Mouse (Mus musculus) hindbrain, embryonic 14.5 days (tissue): ENCODE measurements at regions not wholly inside any gene's neighbourhood (a gene's known extent, or its start where the extent isn't known, plus 50 kb on each side); places are given as distances from the start of the nearest gene placed in this dataset.
"Not testable (repeated sequence)": the region's sequence is repeated elsewhere in the genome, so short reads cannot be mapped to it uniquely, and the experiment has no call there.

Source experiments
- ATAC-seq: fragments of 200-750 bp; cut with Nextera tagmentation; 2 replicates; pipeline ENCODE4 v1.8.0; 2017; ENCODE audit warnings: moderate number of reproducible peaks, mild to moderate bottlenecking, moderate TSS enrichment, moderate library complexity; ENCODE audit not compliant: low FRiP score
- DNase-seq: peaks from one replicate; pipeline ENCODE4 v3.0.0-alpha.2; 2015; ENCODE audit warnings: low spot score
- H3K27ac ChIP-seq: fragments of 300-500 bp; sonication (generic); 2 replicates; pipeline ENCODE4 v1.5.1; 2014; ENCODE audit warnings: mild to moderate bottlenecking, moderate library complexity
- H3K27me3 ChIP-seq: fragments of 300-500 bp; sonication (generic); 2 replicates; pipeline ENCODE4 v1.6.1; 2014; ENCODE audit warnings: mild to moderate bottlenecking, low read length, mixed read lengths; ENCODE audit not compliant: control insufficient read depth, insufficient read depth
- H3K36me3 ChIP-seq: fragments of 300-500 bp; sonication (generic); replicated peaks from 2 replicates; pipeline ENCODE4 v1.6.1; 2014; ENCODE audit not compliant: control insufficient read depth, insufficient read depth
- H3K4me1 ChIP-seq: fragments of 300-500 bp; sonication (generic); replicated peaks from 2 replicates; pipeline ENCODE4 v1.6.1; 2014; ENCODE audit warnings: antibody characterized with exemption, low read length, mixed read lengths; ENCODE audit not compliant: control insufficient read depth, insufficient read depth
- H3K4me2 ChIP-seq: fragments of 300-500 bp; sonication (generic); replicated peaks from 2 replicates; pipeline ENCODE4 v1.6.1; 2014; ENCODE audit warnings: mild to moderate bottlenecking, moderate library complexity
- H3K4me3 ChIP-seq: fragments of 300-500 bp; sonication (generic); replicated peaks from 2 replicates; pipeline ENCODE4 v1.5.1; 2014; ENCODE audit warnings: mild to moderate bottlenecking, low read length
- H3K9ac ChIP-seq: fragments of 300-500 bp; sonication (generic); 2 replicates; pipeline ENCODE4 v1.6.1; 2014
- H3K9me3 ChIP-seq: fragments of 300-500 bp; sonication (generic); 2 replicates; pipeline ENCODE4 v1.6.1; 2016; ENCODE audit warnings: low read length; ENCODE audit not compliant: control insufficient read depth
- WGBS: fragments of 180-500 bp; shearing (Covaris S2); extraction: QIAGEN DNeasy Blood & Tissue Kit; methylation state at CpG from one replicate; pipeline ENCODE4 v1.1.7; 2014; 5-methylcytosine and 5-hydroxymethylcytosine counted together

DNA sequence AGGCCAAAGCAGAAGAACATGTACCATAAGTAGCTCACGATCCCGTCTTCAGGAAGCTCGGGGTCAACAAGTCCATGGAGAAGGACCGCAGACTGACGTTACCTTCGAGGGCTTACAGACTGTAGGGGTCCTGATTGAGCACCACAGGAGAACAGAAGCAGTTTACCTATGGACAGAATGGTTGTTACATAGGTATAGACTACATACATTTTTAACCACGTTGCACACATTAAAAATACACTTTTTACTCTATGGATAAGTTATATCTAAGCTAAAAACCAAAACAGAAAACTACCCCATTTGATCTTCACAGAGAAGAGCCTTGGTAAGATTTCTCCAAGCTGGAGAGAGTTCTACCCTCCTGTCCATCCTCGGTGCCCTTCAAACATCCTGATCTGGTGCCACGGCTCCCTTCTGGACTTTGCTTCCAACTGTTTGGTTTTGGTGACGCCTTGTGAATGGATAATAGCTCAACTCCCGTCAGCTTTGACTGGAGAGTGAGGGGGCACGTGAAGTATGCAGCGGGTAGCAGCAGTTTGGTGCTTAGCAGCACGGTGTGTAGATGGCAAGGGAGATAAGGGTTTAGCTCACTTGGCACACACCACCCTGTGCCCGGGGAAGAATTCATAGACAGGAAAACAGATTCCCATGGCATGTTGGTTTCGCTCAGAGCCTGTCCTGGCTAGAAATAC is 117.9 kb upstream of the Cpsf6 start:
- ATAC-seq (no peak), DNase-seq (no peak)
- Histone ChIP-seq H3K4me3 (no peak overlapping the region), H3K4me1 (no peaks in the 10 kb centered on the region), H3K36me3 (no peaks in the 10 kb centered on the region), H3K4me2 (no peak overlapping the region), H3K9ac (no peak overlapping the region), H3K27ac (no peak overlapping the region), H3K27me3 (no peaks in the 10 kb centered on the region), H3K9me3 (no peaks in the 10 kb centered on the region)
- 84% methylated on average over 16 of the region's 16 CpGs for WGBS

- H3K9me3 ChIP-seq, H3K4me2 ChIP-seq, H3K9ac ChIP-seq, H3K4me3 ChIP-seq, H3K4me1 ChIP-seq, ATAC-seq, H3K27me3 ChIP-seq, H3K36me3 ChIP-seq, DNase-seq, H3K27ac ChIP-seq: not testable (repeated sequence)
- WGBS, result 83% methylated on average over 1 of the region's 1 CpGs
Observed at GRCm38 (mm10) chr10:117497082-117497481, 117.3 kb upstream of the Cpsf6 start.

- ATAC-seq (0 out of 2 replicates have a peak, but pooled peaks have one; percentile 43), DNase-seq (no peak)
- Histone ChIP-seq H3K4me3 (no peak overlapping the region), H3K27me3 (no peaks in the 10 kb centered on the region), H3K27ac (no peak overlapping the region), H3K36me3 (no peaks in the 10 kb centered on the region), H3K4me2 (no peak overlapping the region), H3K9me3 (no peaks in the 10 kb centered on the region), H3K9ac (no peak overlapping the region), H3K4me1 (no peaks in the 10 kb centered on the region)
- WGBS, result 60% methylated on average over 21 of the region's 21 CpGs
Observed at GRCm38 (mm10) chr10:117496064-117497011, 116.5 kb upstream of the Cpsf6 start.

GRCm38 (mm10) chr10:117494171-117494701 is 114.4 kb upstream of the Cpsf6 start:
- 45% methylated on average over 18 of the region's 18 CpGs for WGBS
- H3K9me3 ChIP-seq, result no peaks in the 10 kb centered on the region
- H3K4me3 ChIP-seq, result peak overlapping the region; percentile 12
- ATAC-seq, result no peak
- no peaks in the 10 kb centered on the region for H3K27me3 ChIP-seq
- peak overlapping the region; percentile 45 for H3K4me2 ChIP-seq
- H3K4me1 ChIP-seq, result no peaks in the 10 kb centered on the region
- H3K36me3 ChIP-seq, result no peaks in the 10 kb centered on the region
- no peak for DNase-seq
- H3K9ac ChIP-seq, result no peak overlapping the region
- H3K27ac ChIP-seq, result no peak overlapping the region

DNA sequence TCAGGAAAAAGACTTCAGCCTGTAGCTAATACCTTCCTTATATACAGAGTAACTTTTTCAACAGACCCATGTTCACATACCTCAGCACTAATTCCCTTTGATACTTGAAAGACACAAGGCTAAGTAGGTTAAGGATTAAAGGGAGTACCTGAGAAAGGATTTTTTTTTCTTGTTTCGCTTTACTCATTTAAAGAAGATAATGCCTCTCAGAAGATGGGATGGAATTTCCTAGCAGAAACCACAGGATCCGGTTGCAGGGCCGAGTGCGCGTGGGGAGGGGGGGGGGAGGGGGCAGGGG is 114.0 kb upstream of the Cpsf6 start:
- DNase-seq, result no peak
- no peaks in the 10 kb centered on the region for H3K4me1 ChIP-seq
- no peaks in the 10 kb centered on the region for H3K9me3 ChIP-seq
- ATAC-seq, result no peak
- H3K36me3 ChIP-seq, result no peaks in the 10 kb centered on the region
- no peak overlapping the region for H3K4me2 ChIP-seq
- no peak overlapping the region for H3K27ac ChIP-seq
- no peaks in the 10 kb centered on the region for H3K27me3 ChIP-seq
- H3K9ac ChIP-seq, result no peak overlapping the region
- no peak overlapping the region for H3K4me3 ChIP-seq
- WGBS, result 63% methylated on average over 2 of the region's 5 CpGs

DNA sequence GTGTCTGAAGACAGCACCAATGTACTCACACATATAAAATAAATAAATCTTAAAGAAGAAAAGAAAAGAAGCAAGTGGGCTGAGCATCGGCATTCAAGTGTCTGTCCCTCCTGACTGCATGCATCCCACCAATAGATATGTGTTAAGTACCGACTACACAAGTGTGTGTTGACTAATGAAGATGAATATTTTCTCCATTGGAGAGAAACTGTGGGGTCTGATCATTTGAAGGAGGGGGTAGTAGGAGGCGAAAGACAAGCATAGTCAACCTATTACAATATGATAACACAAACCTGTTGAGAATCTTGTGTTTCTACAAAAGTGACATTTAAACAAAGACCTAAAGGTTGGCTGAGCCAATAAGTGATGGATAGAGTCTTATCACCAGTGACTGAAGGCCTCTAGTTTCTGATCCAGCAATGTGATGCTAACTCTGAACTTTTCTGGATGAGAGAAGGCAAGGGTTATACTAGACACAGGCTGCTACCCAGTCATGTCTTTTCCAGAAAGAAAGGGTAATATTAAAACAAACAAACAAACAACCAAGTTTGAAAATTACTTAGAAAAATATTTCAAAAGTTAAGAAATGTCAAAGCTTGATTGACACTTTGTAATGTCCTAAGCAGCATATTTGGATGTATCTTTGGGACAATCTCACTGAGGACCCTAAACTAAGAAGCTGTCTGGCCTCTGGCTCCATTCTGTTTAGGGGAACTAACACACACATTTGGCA is 113.4 kb upstream of the Cpsf6 start:
- H3K27ac ChIP-seq, result no peak overlapping the region
- H3K4me2 ChIP-seq, result no peak overlapping the region
- ATAC-seq (no peak), DNase-seq (no peak)
- H3K4me1 ChIP-seq, result no peaks in the 10 kb centered on the region
- H3K9ac ChIP-seq, result no peak overlapping the region
- no peak overlapping the region for H3K4me3 ChIP-seq
- WGBS, result 89% methylated on average over 3 of the region's 3 CpGs
- H3K36me3 ChIP-seq, result no peaks in the 10 kb centered on the region
- no peaks in the 10 kb centered on the region for H3K27me3 ChIP-seq
- no peaks in the 10 kb centered on the region for H3K9me3 ChIP-seq

DNA sequence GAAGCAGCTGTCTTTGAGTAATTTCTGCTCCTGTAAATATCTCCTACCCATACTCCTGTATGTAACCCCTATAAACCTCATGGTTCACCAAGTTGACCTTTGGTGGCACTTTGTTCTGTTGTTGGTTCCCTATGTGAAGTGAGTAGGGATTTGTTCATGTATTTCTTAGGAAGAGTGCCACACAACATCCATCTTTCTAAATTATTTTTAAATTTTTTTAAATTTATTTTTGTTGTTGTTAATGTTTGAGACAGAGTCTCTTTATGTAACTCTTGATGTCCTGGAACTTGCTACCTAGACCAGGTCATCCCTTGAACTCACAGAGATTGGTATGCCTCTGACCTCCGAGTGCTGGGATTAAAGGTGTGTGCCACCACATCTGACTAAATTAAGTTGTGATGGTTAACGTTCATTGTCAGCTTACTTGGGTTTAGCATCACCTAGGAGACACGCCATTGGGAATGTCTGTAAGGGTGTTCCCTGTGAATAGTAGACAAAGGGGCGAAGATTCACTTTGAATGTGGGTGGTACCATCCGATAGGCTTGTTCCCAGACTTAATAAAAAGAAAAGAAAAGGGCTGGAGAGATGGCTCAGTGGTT is 112.7 kb upstream of the Cpsf6 start:
- H3K27ac ChIP-seq, result no peak overlapping the region
- H3K4me3 ChIP-seq, result no peak overlapping the region
- H3K4me2 ChIP-seq, result no peak overlapping the region
- no peaks in the 10 kb centered on the region for H3K4me1 ChIP-seq
- no peaks in the 10 kb centered on the region for H3K36me3 ChIP-seq
- no peaks in the 10 kb centered on the region for H3K9me3 ChIP-seq
- DNase-seq (no peak), ATAC-seq (no peak)
- no peaks in the 10 kb centered on the region for H3K27me3 ChIP-seq
- 67% methylated on average over 5 of the region's 5 CpGs for WGBS
- H3K9ac ChIP-seq, result no peak overlapping the region

- ATAC-seq (no peak), DNase-seq (no peak)
- no peak overlapping the region for H3K4me3 ChIP-seq
- no peaks in the 10 kb centered on the region for H3K4me1 ChIP-seq
- no peaks in the 10 kb centered on the region for H3K9me3 ChIP-seq
- no peak overlapping the region for H3K9ac ChIP-seq
- WGBS, result 85% methylated on average over 1 of the region's 1 CpGs
- H3K27me3 ChIP-seq, result no peaks in the 10 kb centered on the region
- no peak overlapping the region for H3K4me2 ChIP-seq
- H3K27ac ChIP-seq, result no peak overlapping the region
- H3K36me3 ChIP-seq, result no peaks in the 10 kb centered on the region
Observed at GRCm38 (mm10) chr10:117491711-117492110, 111.9 kb upstream of the Cpsf6 start.
